Mouse (Mus musculus) thymus, postnatal 4 days (tissue): ENCODE measurements at regions not wholly inside any gene's neighbourhood (a gene's known extent, or its start where the extent isn't known, plus 50 kb on each side); places are given as distances from the start of the nearest gene placed in this dataset.

Experiments used
- DNase-seq: peaks from one replicate; pipeline ENCODE4 v3.0.0; 2021

- DNase-seq = no peak
Observed at GRCm38 (mm10) chr12:27471557-27471956, 129.2 kb upstream of the Sox11 start.

- DNase-seq = no peak
Observed at GRCm38 (mm10) chr12:27470346-27470745, 128.0 kb upstream of the Sox11 start.

- DNase-seq = no peak
Observed at GRCm38 (mm10) chr12:27468782-27469181, 126.4 kb upstream of the Sox11 start.

- DNase-seq = no peak
Observed at GRCm38 (mm10) chr12:27468141-27468540, 125.8 kb upstream of the Sox11 start.

GRCm38 (mm10) chr12:27465499-27466150 is 123.3 kb upstream of the Sox11 start:
- DNase-seq = no peak

GRCm38 (mm10) chr12:27458674-27459073 is 116.3 kb upstream of the Sox11 start:
- DNase-seq = no peak

GRCm38 (mm10) chr12:27437661-27438345 is 95.4 kb upstream of the Sox11 start:
- no peak for DNase-seq

GRCm38 (mm10) chr12:27431338-27431737 is 89.0 kb upstream of the Sox11 start:
- DNase-seq = no peak

- DNase-seq = no peak
Observed at GRCm38 (mm10) chr12:27417387-27418009, 75.1 kb upstream of the Sox11 start.

GRCm38 (mm10) chr12:27410555-27410954 is 68.2 kb upstream of the Sox11 start:
- no peak for DNase-seq

- no peak for DNase-seq
Observed at GRCm38 (mm10) chr12:27408440-27408839, 66.1 kb upstream of the Sox11 start.

- no peak for DNase-seq
Observed at GRCm38 (mm10) chr12:27399392-27399791, 57.0 kb upstream of the Sox11 start.
